Mouse (Mus musculus) forebrain, embryonic 11.5 days (tissue): Measurements from ENCODE around the gene Tigit. TPM values are rescaled to one million over a fixed set of nuclear protein-coding genes. Genes with fewer than 3 reads are reported as not detected.

Experiments used
- ATAC-seq: fragments of 200-750 bp; cut with Nextera tagmentation; replicated peaks from 2 replicates; pipeline ENCODE4 v1.8.0; 2017; ENCODE audit warnings: moderate TSS enrichment; ENCODE audit not compliant: low FRiP score
- DNase-seq: peaks from one replicate; pipeline ENCODE4 v3.0.0-alpha.2; 2017; ENCODE audit warnings: low spot score
- H3K27ac ChIP-seq: fragments of 300-500 bp; sonication (generic); 2 replicates; pipeline ENCODE4 v1.5.1; 2014; ENCODE audit warnings: low read depth, low read length
- H3K27me3 ChIP-seq: fragments of 300-500 bp; sonication (generic); 2 replicates; pipeline ENCODE4 v1.6.1; 2014; ENCODE audit warnings: mild to moderate bottlenecking, low read length, mixed read lengths; ENCODE audit not compliant: control insufficient read depth, insufficient read depth
- H3K36me3 ChIP-seq: fragments of 300-500 bp; sonication (generic); 2 replicates; pipeline ENCODE4 v1.6.1; 2014; ENCODE audit warnings: mild to moderate bottlenecking, low read length, moderate library complexity, mixed read lengths; ENCODE audit not compliant: control insufficient read depth, insufficient read depth
- H3K4me1 ChIP-seq: fragments of 300-500 bp; sonication (generic); replicated peaks from 2 replicates; pipeline ENCODE4 v1.6.1; 2014; ENCODE audit warnings: low read length, mixed read lengths; ENCODE audit not compliant: control insufficient read depth, insufficient read depth
- H3K4me2 ChIP-seq: fragments of 300-500 bp; sonication (generic); 2 replicates; pipeline ENCODE4 v1.6.1; 2014; ENCODE audit warnings: low read depth, mild to moderate bottlenecking, low read length, moderate library complexity, mixed read lengths; ENCODE audit not compliant: severe bottlenecking
- H3K4me3 ChIP-seq: fragments of 300-500 bp; sonication (generic); 2 replicates; pipeline ENCODE4 v1.5.1; 2014; ENCODE audit warnings: low read depth, low read length
- H3K9ac ChIP-seq: fragments of 300-500 bp; sonication (generic); 2 replicates; pipeline ENCODE4 v1.6.1; 2014; ENCODE audit warnings: low read length
- H3K9me3 ChIP-seq: fragments of 300-500 bp; sonication (generic); 2 replicates; pipeline ENCODE4 v1.6.1; 2016; ENCODE audit warnings: low read length, mixed read lengths; ENCODE audit not compliant: control insufficient read depth
- WGBS: fragments of 180-500 bp; shearing (Covaris S2); extraction: QIAGEN DNeasy Blood & Tissue Kit; methylation state at CpG from one replicate; pipeline ENCODE4 v1.1.7; 2014; 5-methylcytosine and 5-hydroxymethylcytosine counted together
- polyA plus RNA-seq: library from polyadenylated mRNA; unstranded; fragments of >200 nt; fragmentation: Nextera tagmentation; extraction: Ambion mirVana; gene quantifications from 2 replicates; pipeline ENCODE4 v1.2.1, GENCODE M21; 2014

Gene Tigit
- polyA plus RNA-seq: not detected in 2 replicates

DNA sequence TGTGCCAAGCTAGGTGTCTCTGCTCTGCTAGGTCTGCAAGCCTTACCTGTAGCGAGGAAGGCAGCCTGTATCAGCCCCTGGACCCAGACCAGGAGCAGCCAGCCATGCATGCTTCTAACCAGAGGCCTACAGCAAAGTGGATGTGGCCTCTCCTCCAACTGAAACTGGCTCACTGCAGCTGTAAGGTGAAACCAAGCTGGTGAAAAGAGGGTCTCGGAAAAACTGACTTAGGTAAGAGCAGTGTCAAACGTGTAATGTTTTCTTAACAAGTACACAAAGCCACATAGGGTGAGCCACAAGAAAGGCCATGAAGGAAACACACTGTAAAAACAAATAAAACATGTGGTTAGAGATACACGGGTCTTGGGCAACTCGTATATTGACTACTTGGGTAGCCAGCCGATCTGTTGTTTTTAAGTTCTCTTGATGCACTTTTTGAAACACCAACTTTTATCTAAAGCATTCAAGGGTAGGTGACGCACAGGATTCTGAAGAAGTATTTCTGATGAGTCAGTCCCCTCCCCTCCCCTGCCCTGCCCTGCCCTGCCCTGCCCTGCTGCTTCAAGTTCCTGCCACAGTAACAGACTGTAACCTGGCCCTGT, at the start of gene Tigit:
TSS of gene Tigit (minus strand) at position 169 of the 602 bp plus-strand sequence.
- Histone ChIP-seq H3K9ac (no peak within 1 kb of the TSS), H3K36me3 (no peaks in the 10 kb centered on the region), H3K9me3 (no peaks in the 10 kb centered on the region), H3K4me3 (no peak within 1 kb of the TSS), H3K4me2 (no peak within 1 kb of the TSS), H3K4me1 (no peaks in the 10 kb centered on the region), H3K27ac (no peak within 1 kb of the TSS), H3K27me3 (no peaks in the 10 kb centered on the region)
- no peak for ATAC-seq
- no peak for DNase-seq
- 87% methylated on average over 7 of the region's 7 CpGs for WGBS

- no peaks in the 10 kb centered on the region for H3K9me3 ChIP-seq
- DNase-seq (no peak), ATAC-seq (no peak)
- H3K36me3 ChIP-seq: no peaks in the 10 kb centered on the region
- no peaks in the 10 kb centered on the region for H3K27me3 ChIP-seq
- no peak overlapping the region for H3K9ac ChIP-seq
- no peak overlapping the region for H3K27ac ChIP-seq
- 98% methylated on average over 7 of the region's 7 CpGs for WGBS
- no peak overlapping the region for H3K4me2 ChIP-seq
- H3K4me3 ChIP-seq: no peak overlapping the region
- H3K4me1 ChIP-seq: no peaks in the 10 kb centered on the region
Measured at GRCm38 (mm10) chr16:43711361-43711760, 47.4 kb upstream of the Tigit start.

GRCm38 (mm10) chr16:43710651-43711050, 46.7 kb upstream of the Tigit start:
- H3K9me3 ChIP-seq: no peaks in the 10 kb centered on the region
- H3K4me3 ChIP-seq: no peak overlapping the region
- no peaks in the 10 kb centered on the region for H3K36me3 ChIP-seq
- no peak overlapping the region for H3K27ac ChIP-seq
- no peak overlapping the region for H3K4me2 ChIP-seq
- H3K27me3 ChIP-seq: no peaks in the 10 kb centered on the region
- DNase-seq (no peak), ATAC-seq (no peak)
- H3K4me1 ChIP-seq: no peaks in the 10 kb centered on the region
- WGBS: 92% methylated on average over 11 of the region's 11 CpGs
- H3K9ac ChIP-seq: no peak overlapping the region

GRCm38 (mm10) chr16:43710134-43710475, 46.2 kb upstream of the Tigit start:
- H3K4me3 ChIP-seq: no peak overlapping the region
- no peaks in the 10 kb centered on the region for H3K9me3 ChIP-seq
- no peak overlapping the region for H3K9ac ChIP-seq
- ATAC-seq (no peak), DNase-seq (no peak)
- WGBS: 67% methylated on average over 6 of the region's 6 CpGs
- H3K27me3 ChIP-seq: no peaks in the 10 kb centered on the region
- H3K36me3 ChIP-seq: no peaks in the 10 kb centered on the region
- H3K4me1 ChIP-seq: no peaks in the 10 kb centered on the region
- H3K27ac ChIP-seq: no peak overlapping the region
- H3K4me2 ChIP-seq: no peak overlapping the region

- Histone ChIP-seq H3K4me1 (no peaks in the 10 kb centered on the region), H3K27me3 (no peaks in the 10 kb centered on the region), H3K4me3 (no peak overlapping the region), H3K36me3 (no peaks in the 10 kb centered on the region), H3K4me2 (no peak overlapping the region), H3K27ac (no peak overlapping the region), H3K9ac (no peak overlapping the region), H3K9me3 (no peaks in the 10 kb centered on the region)
- DNase-seq (no peak), ATAC-seq (no peak)
- WGBS: 68% methylated on average over 9 of the region's 9 CpGs
Measured at GRCm38 (mm10) chr16:43709432-43710133, 45.6 kb upstream of the Tigit start.

- H3K27ac ChIP-seq: no peak overlapping the region
- ATAC-seq: no peak
- H3K4me1 ChIP-seq: no peaks in the 10 kb centered on the region
Measured at GRCm38 (mm10) chr16:43709062-43709413, 45.1 kb upstream of the Tigit start.

DNA sequence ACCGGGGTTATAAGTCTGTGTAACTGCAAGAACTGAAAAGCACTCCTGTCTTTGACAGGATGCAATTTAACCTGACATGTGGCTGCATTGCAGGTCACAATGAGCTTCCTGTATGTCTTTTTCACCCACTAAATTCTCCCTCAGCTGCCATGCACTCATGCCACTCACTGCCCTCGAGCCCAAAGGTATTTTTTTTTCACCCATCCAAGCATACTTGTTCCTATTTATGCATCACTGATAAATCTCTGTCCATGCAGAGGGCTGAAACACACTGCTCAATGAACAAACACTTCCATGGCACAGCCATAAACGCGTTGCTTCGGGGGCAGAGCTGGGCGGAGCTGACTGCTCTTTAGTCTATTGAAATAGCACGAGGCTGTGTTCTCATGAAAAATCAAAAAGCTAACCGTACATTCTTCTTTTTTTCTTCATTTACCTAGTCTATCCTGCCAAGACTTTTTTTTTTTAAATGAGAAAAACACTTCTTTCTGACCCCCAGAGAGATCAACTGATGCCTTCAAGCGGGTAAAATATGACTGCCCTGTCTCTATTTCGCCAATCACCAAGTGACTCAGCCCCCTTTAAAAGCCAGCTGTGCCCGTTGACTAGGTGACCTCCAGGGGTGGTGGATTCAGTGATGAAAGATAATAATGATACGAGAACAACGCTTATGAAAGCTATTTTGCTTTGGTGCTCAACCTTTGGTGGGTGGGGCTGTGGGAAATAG, 44.6 kb upstream of the Tigit start:
- Histone ChIP-seq H3K4me1 (no peaks in the 10 kb centered on the region), H3K27me3 (no peaks in the 10 kb centered on the region), H3K36me3 (no peaks in the 10 kb centered on the region), H3K9me3 (no peaks in the 10 kb centered on the region), H3K4me2 (no peak overlapping the region), H3K9ac (no peak overlapping the region), H3K27ac (no peak overlapping the region), H3K4me3 (no peak overlapping the region)
- no peak for ATAC-seq
- no peak for DNase-seq
- WGBS: 80% methylated on average over 13 of the region's 13 CpGs

More at GRCm38 (mm10) chr16:43709062-43709413, 45.1 kb upstream of the Tigit start:
- 85% methylated on average over 15 of the region's 15 CpGs for WGBS
- Histone ChIP-seq H3K27me3 (no peaks in the 10 kb centered on the region), H3K4me2 (no peak overlapping the region), H3K36me3 (no peaks in the 10 kb centered on the region), H3K9me3 (no peaks in the 10 kb centered on the region), H3K9ac (no peak overlapping the region), H3K4me3 (no peak overlapping the region)
- DNase-seq: no peak

DNA sequence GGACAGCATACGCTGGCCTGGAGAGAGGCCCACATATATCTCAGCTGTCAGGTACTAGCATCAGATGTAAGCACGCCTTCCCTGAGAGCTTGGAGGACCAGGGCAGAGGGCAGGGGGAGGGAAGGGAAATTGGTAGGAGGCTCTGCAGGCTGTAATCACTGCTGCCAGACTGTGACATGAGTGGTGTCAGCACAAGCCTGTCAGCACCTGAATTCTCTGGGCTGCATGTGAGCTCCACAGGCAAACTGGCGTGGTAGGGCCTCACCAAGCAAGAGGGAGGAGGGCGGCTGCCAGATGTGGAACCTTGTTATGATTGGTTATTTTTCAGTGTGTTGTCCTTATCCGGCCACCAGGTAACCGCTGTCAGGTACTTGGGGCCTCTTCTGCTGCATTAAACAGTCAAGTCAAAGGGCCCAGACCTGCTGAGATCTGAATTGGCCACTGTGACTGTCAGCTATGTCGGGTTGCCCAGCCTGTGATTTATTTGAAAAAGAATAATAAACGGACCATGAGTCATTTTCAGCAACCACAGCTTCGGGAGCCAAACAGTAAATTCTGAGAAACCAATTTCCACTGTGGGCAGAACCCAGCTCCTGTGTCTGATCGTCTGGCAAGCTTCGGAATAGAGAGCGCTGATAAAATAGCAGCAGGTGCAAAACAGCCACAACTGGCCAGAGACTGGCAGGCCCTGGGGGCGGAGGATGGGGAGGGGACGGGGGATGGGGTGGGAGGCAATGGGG, 38.0 kb upstream of the Tigit start:
- H3K4me1 ChIP-seq: no peaks in the 10 kb centered on the region
- no peak for ATAC-seq
- no peaks in the 10 kb centered on the region for H3K9me3 ChIP-seq
- H3K9ac ChIP-seq: no peak overlapping the region
- no peaks in the 10 kb centered on the region for H3K27me3 ChIP-seq
- no peak for DNase-seq
- H3K36me3 ChIP-seq: no peaks in the 10 kb centered on the region
- no peak overlapping the region for H3K4me3 ChIP-seq
- H3K27ac ChIP-seq: no peak overlapping the region
- WGBS: 81% methylated on average over 14 of the region's 14 CpGs
- H3K4me2 ChIP-seq: no peak overlapping the region
